Mouse (Mus musculus): Measurements from ENCODE around the gene Pde7b. TPM values are rescaled to one million over a fixed set of nuclear protein-coding genes. Genes with fewer than 3 reads are reported as not detected.

Pde7b gene
- 1.5 and 2.8 TPM in 2 replicates for polyA plus RNA-seq (2015; fragmentation: Nextera tagmentation; extraction: Ambion mirVana)

DNA sequence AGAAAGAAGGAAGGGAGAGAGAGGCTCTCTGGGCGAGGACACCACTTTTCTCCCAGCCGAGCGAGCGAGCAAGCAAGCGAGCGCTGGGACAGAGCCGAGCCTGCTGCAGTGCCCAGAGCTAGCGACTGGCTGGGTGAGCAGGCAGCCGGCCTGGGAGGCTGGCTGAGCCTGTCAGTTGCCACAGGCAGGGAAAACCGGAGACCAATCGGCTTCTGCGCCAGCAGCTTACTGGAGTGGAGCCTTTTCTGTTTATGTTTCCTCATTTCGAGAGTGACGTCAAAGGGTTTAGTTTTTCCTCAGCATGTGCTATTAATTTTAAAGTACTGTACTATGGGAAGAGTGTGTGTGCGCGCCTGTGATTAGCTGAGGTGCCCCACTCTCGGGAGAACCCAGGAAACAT is at the start of gene Pde7b:
Gene Pde7b, minus strand, starts transcription at position 173 of the 400 bp plus-strand sequence.
- 11% methylated on average over 17 of the region's 17 CpGs for WGBS
- H3K4me1 ChIP-seq (replicated peaks; ENCODE audit: control insufficient read depth, insufficient read depth, low read length): peaks cover 3% of the 10 kb centered on the region; the same call in 1 of the 2 replicates
- peak within 1 kb of the TSS; percentile 53 for H3K9ac ChIP-seq (ENCODE audit: low read depth, low read length)
- H3K4me2 ChIP-seq (replicated peaks; ENCODE audit: low read depth): peak within 1 kb of the TSS; percentile 74
- peak; percentile 84 for ATAC-seq
- TF ChIP-seq CTCF (IDR thresholded peaks at IDR 0.05; ENCODE audit: low read depth): no peak
- peak within 1 kb of the TSS; percentile 42 for H3K4me3 ChIP-seq (ENCODE audit: low read depth, low read length)
- H3K36me3 ChIP-seq (ENCODE audit: control insufficient read depth, insufficient read depth): no peaks in the 10 kb centered on the region
- H3K27ac ChIP-seq (ENCODE audit: low read depth, low read length): peak within 1 kb of the TSS; percentile 60
- H3K9me3 ChIP-seq (ENCODE audit: control insufficient read depth): no peaks in the 10 kb centered on the region
- no peaks in the 10 kb centered on the region for H3K27me3 ChIP-seq (replicated peaks; ENCODE audit: control insufficient read depth, insufficient read depth, low read length)

DNA sequence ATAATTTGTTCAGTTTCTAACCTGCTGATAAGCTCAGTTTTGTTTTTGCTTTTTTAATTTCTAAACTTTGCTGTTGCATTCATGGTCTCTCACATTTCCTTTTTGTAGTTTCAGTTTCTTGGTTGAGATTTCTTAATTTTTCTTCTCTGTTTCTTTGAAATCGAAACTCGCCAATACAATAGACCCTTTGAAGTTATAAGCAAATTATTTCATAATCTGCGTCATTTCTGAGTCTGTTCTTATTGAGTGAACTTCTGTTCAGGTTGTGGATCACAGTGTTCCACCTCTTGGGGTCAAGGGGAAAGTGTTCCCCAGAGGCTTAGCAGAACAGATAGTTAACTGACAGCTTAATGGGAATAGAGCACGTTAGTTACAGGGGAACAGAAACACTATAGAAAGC is 47.2 kb upstream of the Pde7b start:
- TF ChIP-seq CTCF (IDR thresholded peaks at IDR 0.05; ENCODE audit: low read depth): no peak
- no peak overlapping the region for H3K4me3 ChIP-seq (ENCODE audit: low read depth, low read length)
- H3K4me1 ChIP-seq (replicated peaks; ENCODE audit: control insufficient read depth, insufficient read depth, low read length): no peaks in the 10 kb centered on the region
- no peaks in the 10 kb centered on the region for H3K9me3 ChIP-seq (ENCODE audit: control insufficient read depth)
- H3K36me3 ChIP-seq (ENCODE audit: control insufficient read depth, insufficient read depth): no peaks in the 10 kb centered on the region
- no peak overlapping the region for H3K9ac ChIP-seq (ENCODE audit: low read depth, low read length)
- H3K27me3 ChIP-seq (replicated peaks; ENCODE audit: control insufficient read depth, insufficient read depth, low read length): no peaks in the 10 kb centered on the region
- no peak overlapping the region for H3K4me2 ChIP-seq (replicated peaks; ENCODE audit: low read depth)
- no peak overlapping the region for H3K27ac ChIP-seq (ENCODE audit: low read depth, low read length)
- no peak for ATAC-seq
- 73% methylated on average over 4 of the region's 4 CpGs for WGBS

DNA sequence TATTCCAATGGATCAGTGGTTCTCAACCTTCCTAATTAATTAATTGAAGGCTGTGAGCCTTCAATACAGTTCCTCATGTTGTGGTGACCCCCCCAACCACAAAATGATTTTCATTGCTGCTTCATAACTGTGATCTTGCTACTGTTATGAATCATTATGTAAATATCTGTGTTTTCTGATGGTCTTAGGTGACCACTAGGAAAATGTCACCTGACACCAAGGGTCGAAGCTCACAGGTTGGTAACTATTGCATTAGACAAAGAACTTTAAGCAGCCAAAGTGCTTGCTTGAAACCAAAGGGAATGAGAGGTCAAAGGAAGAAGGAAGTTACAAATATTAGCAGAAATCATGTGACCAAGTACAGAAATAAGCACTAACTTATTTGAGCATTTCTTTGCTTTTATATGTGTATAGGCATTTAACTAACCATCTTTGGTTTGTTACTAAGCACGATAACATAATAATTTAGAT is 45.6 kb upstream of the Pde7b start:
- no peak overlapping the region for H3K4me2 ChIP-seq (replicated peaks; ENCODE audit: low read depth)
- no peak for ATAC-seq
- no peaks in the 10 kb centered on the region for H3K4me1 ChIP-seq (replicated peaks; ENCODE audit: control insufficient read depth, insufficient read depth, low read length)
- no peak overlapping the region for H3K9ac ChIP-seq (ENCODE audit: low read depth, low read length)
- H3K27me3 ChIP-seq (replicated peaks; ENCODE audit: control insufficient read depth, insufficient read depth, low read length): no peaks in the 10 kb centered on the region
- H3K9me3 ChIP-seq (ENCODE audit: control insufficient read depth): no peaks in the 10 kb centered on the region
- no peak for TF ChIP-seq CTCF (IDR thresholded peaks at IDR 0.05; ENCODE audit: low read depth)
- 74% methylated on average over 2 of the region's 2 CpGs for WGBS
- no peak overlapping the region for H3K4me3 ChIP-seq (ENCODE audit: low read depth, low read length)
- H3K36me3 ChIP-seq (ENCODE audit: control insufficient read depth, insufficient read depth): no peaks in the 10 kb centered on the region
- no peak overlapping the region for H3K27ac ChIP-seq (ENCODE audit: low read depth, low read length)

DNA sequence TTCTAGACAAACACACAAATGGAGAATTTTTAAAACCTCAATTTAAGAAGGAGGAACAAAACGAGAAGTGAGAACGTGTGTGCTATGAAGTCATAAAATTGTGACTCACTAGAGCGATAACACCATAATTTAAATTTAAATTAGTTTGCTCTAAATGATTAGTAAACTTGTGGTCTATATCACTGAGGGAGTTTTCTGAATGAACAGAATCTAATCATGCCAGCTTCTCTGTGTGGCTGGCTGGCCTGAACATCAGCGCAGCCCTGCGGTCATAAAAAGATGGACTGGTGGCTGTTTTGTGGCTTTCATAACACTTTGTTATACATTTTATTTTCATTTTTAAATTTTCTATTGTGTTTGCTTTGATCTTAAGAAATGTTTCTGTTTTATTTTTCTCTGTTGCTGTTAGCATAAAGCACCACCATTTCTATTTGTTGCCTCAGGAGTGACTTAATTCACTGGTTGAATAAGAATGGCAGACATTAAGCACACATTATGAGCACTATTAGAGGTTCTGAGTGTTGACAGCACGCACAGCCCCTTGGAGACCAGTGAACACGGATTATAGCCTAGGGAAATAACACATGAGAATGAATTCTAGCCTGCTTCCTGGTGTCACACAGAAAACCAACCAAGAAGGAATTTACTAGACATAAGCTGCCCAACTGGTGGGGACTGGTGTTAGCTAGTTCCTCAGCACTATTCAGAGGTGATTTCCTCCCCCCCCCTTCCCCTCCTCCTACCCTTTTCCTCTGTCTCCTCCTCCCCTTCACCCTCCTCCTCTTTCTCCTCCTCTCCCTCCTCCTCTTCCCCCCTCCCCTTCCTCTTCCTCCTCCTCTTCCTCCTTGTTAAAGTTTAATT is 44.9 kb upstream of the Pde7b start:
- WGBS: 65% methylated on average over 7 of the region's 7 CpGs
- no peak overlapping the region for H3K27ac ChIP-seq (ENCODE audit: low read depth, low read length)
- no peak for ATAC-seq
- no peak for TF ChIP-seq CTCF (IDR thresholded peaks at IDR 0.05; ENCODE audit: low read depth)
- no peak overlapping the region for H3K4me2 ChIP-seq (replicated peaks; ENCODE audit: low read depth)
- H3K4me1 ChIP-seq (replicated peaks; ENCODE audit: control insufficient read depth, insufficient read depth, low read length): no peaks in the 10 kb centered on the region
- no peaks in the 10 kb centered on the region for H3K36me3 ChIP-seq (ENCODE audit: control insufficient read depth, insufficient read depth)
- H3K9me3 ChIP-seq (ENCODE audit: control insufficient read depth): no peaks in the 10 kb centered on the region
- no peak overlapping the region for H3K9ac ChIP-seq (ENCODE audit: low read depth, low read length)
- no peaks in the 10 kb centered on the region for H3K27me3 ChIP-seq (replicated peaks; ENCODE audit: control insufficient read depth, insufficient read depth, low read length)
- H3K4me3 ChIP-seq (ENCODE audit: low read depth, low read length): no peak overlapping the region

DNA sequence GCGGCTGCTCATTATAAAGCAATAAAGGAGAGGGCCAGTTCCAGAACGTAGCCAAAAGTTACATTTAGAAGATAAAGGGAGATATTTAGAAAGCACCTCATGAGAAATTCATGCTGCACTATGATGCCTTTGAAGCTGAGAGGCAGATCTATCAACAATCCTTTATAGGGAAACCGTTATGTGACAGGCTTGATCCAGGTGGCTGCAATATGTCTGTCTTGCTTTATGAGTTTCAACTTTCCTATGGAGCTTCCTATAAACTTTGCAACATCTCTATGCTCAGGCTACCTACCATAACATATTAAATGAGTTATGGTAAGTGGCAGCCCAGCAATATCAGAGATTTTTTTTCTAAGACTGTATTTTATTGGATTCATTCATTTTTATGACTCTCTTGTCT is 39.5 kb upstream of the Pde7b start:
- WGBS: 70% methylated on average over 3 of the region's 3 CpGs
- Histone ChIP-seq H3K9me3 (ENCODE audit: control insufficient read depth) (no peaks in the 10 kb centered on the region), H3K36me3 (ENCODE audit: control insufficient read depth, insufficient read depth) (no peaks in the 10 kb centered on the region), H3K4me1 (replicated peaks; ENCODE audit: control insufficient read depth, insufficient read depth, low read length) (no peaks in the 10 kb centered on the region), H3K4me3 (ENCODE audit: low read depth, low read length) (no peak overlapping the region), H3K27ac (ENCODE audit: low read depth, low read length) (no peak overlapping the region), H3K9ac (ENCODE audit: low read depth, low read length) (no peak overlapping the region), H3K4me2 (replicated peaks; ENCODE audit: low read depth) (no peak overlapping the region), H3K27me3 (replicated peaks; ENCODE audit: control insufficient read depth, insufficient read depth, low read length) (no peaks in the 10 kb centered on the region)
- TF ChIP-seq CTCF (IDR thresholded peaks at IDR 0.05; ENCODE audit: low read depth): no peak
- no peak for ATAC-seq

DNA sequence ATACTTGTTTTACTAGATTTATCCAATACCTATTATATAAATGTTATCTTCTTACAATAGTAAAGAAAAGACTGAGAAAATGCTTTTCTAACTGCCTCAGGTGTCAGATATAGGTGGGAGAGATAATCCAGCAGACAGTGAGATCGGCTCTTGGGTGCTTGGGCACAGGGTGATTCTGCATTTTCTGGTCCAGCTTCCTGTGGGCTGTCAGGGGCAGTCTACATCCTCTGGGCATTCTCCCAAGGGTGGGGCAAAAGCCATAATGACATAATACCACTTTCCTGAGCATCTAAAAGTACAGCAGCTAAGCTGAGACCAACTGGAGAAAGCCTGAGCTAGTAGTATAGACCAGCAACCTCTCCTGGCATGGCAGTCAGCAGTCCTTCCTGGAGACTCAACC is 34.1 kb upstream of the Pde7b start:
- Histone ChIP-seq H3K36me3 (ENCODE audit: control insufficient read depth, insufficient read depth) (no peaks in the 10 kb centered on the region), H3K4me3 (ENCODE audit: low read depth, low read length) (no peak overlapping the region), H3K27me3 (replicated peaks; ENCODE audit: control insufficient read depth, insufficient read depth, low read length) (no peaks in the 10 kb centered on the region), H3K27ac (ENCODE audit: low read depth, low read length) (no peak overlapping the region), H3K9ac (ENCODE audit: low read depth, low read length) (no peak overlapping the region), H3K4me2 (replicated peaks; ENCODE audit: low read depth) (no peak overlapping the region), H3K4me1 (replicated peaks; ENCODE audit: control insufficient read depth, insufficient read depth, low read length) (no peaks in the 10 kb centered on the region), H3K9me3 (ENCODE audit: control insufficient read depth) (no peaks in the 10 kb centered on the region)
- TF ChIP-seq CTCF (IDR thresholded peaks at IDR 0.05; ENCODE audit: low read depth): no peak
- ATAC-seq: no peak
- WGBS: 81% methylated on average over 1 of the region's 1 CpGs

All from intestine, postnatal 0 days (tissue).